Mouse (Mus musculus) layer of hippocampus, adult 9-11 months (tissue): Measurements from ENCODE around the gene Dppa2.
"Not testable (repeated sequence)": the region's sequence is repeated elsewhere in the genome, so short reads cannot be mapped to it uniquely, and the experiment has no call there.

Experiments
- DNase-seq: peaks from one replicate; pipeline ENCODE4 v3.0.0; 2022

Gene Dppa2

GRCm38 (mm10) chr16:48303509-48303908 lies at the start of gene Dppa2:
Gene Dppa2, plus strand, starts transcription at chr16:48303908.
- DNase-seq = no peak

GRCm38 (mm10) chr16:48254584-48254983 lies 49.1 kb upstream of the Dppa2 start:
- DNase-seq = no peak

GRCm38 (mm10) chr16:48259519-48259918 lies 44.2 kb upstream of the Dppa2 start:
- no peak for DNase-seq

GRCm38 (mm10) chr16:48262901-48263300 lies 40.8 kb upstream of the Dppa2 start:
- no peak for DNase-seq

GRCm38 (mm10) chr16:48265856-48266255 lies 37.9 kb upstream of the Dppa2 start:
- no peak for DNase-seq

GRCm38 (mm10) chr16:48276940-48277339 lies 26.8 kb upstream of the Dppa2 start:
- DNase-seq = no peak

GRCm38 (mm10) chr16:48280883-48281282 lies 22.8 kb upstream of the Dppa2 start:
- no peak for DNase-seq

- no peak for DNase-seq
Measured at GRCm38 (mm10) chr16:48282801-48283200, 20.9 kb upstream of the Dppa2 start.

- no peak for DNase-seq
Measured at GRCm38 (mm10) chr16:48283517-48283916, 20.2 kb upstream of the Dppa2 start, which contains the start of gene Dppa4. Gene Dppa4, plus strand, starts transcription at chr16:48283733.

GRCm38 (mm10) chr16:48285517-48285916 lies 18.2 kb upstream of the Dppa2 start:
- no peak for DNase-seq

GRCm38 (mm10) chr16:48297384-48298136 lies 6.1 kb upstream of the Dppa2 start:
- DNase-seq = no peak

GRCm38 (mm10) chr16:48299884-48300283 lies 3.8 kb upstream of the Dppa2 start:
- no peak for DNase-seq

- no peak for DNase-seq
Measured at GRCm38 (mm10) chr16:48303983-48304382, 275 bp downstream of the Dppa2 start.

- not testable (repeated sequence) for DNase-seq
Measured at GRCm38 (mm10) chr16:48308916-48309315, 5.2 kb downstream of the Dppa2 start.

- no peak for DNase-seq
Measured at GRCm38 (mm10) chr16:48309912-48310630, 6.4 kb downstream of the Dppa2 start.

- DNase-seq = no peak
Measured at GRCm38 (mm10) chr16:48315294-48315693, 11.6 kb downstream of the Dppa2 start.

- no peak for DNase-seq
Measured at GRCm38 (mm10) chr16:48320781-48321180, 17.1 kb downstream of the Dppa2 start.

GRCm38 (mm10) chr16:48323133-48323532 lies 19.4 kb downstream of the Dppa2 start:
- DNase-seq = no peak

GRCm38 (mm10) chr16:48323602-48324345 lies 20.1 kb downstream of the Dppa2 start:
- no peak for DNase-seq

- no peak for DNase-seq
Measured at GRCm38 (mm10) chr16:48326903-48327302, 23.2 kb downstream of the Dppa2 start.

GRCm38 (mm10) chr16:48328420-48328819 lies 24.7 kb downstream of the Dppa2 start:
- DNase-seq = no peak

GRCm38 (mm10) chr16:48331822-48332221 lies 28.1 kb downstream of the Dppa2 start:
- DNase-seq = no peak

GRCm38 (mm10) chr16:48335326-48335725 lies 31.6 kb downstream of the Dppa2 start:
- no peak for DNase-seq

GRCm38 (mm10) chr16:48344193-48344592 lies 40.5 kb downstream of the Dppa2 start:
- DNase-seq = no peak
